Mouse (Mus musculus): ENCODE data around the gene Gm28051.
A peak's percentile ranks its signal among the peaks of the same experiment; 100 is the strongest.

Gene Gm28051

DNA sequence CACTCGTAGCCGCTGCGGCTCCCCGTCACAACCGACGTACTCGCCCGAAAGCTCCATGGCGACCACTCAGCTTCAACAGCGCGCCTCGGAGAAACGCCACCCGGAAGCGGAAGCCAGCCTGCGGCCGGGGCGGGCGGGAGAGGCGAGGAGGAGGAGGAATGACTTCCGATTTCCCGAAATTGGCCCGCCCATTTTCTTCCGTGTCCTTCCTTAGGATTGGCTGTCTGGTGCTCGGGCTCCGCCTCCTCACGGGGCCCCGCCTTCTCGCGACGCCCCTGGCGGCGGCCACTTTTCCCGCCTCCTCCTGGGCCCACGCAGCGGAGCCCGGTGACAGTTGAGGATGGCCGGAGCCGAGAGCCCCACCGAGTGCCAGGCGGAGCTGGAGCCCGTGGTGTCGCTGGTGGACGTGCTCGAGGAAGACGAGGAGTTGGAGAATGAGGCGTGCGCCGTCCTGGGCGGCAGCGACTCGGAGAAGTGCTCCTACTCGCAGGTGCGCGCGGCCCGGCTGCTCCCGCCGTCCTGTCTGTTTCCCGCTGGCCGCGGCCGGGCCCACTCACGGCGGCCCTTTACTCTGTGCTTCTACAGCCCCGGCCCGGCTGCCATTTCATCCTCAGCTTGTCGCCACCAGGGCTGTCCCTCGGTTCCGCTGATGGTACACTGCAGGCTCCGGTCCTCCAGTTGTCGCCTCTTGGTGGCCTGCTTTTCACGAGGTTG lies at the start of gene Gm28051, which contains the start of the genes Gon7 and Ubr7:
TSS of gene Gm28051 (minus strand) at position 77 of the 714 bp plus-strand sequence.
TSS of gene Gon7 (minus strand) at position 115 of the 714 bp plus-strand sequence.
TSS of gene Ubr7 (plus strand) at position 279 of the 714 bp plus-strand sequence.
- peak; percentile 97 for DNase-seq (ENCODE audit: low spot score)

DNA sequence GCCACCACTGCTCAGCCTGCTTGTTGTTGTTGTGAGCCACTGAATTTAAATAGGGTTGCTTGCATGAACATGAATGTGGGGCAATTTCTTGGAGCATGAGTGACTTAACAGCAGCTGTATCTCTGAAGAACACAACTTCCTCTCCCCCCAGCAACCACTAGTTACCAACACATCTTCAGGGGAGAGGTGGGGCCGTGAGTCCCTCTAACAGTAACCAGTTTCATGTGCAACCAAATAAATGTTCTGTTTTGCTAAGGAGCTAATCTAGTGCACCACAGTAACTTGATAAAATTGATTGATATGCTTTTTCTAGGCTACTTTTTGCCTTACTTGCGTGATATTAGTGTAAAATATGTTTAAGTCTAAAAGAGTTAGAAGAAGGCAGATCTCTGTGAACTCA lies 42.0 kb upstream of the Gm28051 start:
- no peak for DNase-seq (ENCODE audit: low spot score)

DNA sequence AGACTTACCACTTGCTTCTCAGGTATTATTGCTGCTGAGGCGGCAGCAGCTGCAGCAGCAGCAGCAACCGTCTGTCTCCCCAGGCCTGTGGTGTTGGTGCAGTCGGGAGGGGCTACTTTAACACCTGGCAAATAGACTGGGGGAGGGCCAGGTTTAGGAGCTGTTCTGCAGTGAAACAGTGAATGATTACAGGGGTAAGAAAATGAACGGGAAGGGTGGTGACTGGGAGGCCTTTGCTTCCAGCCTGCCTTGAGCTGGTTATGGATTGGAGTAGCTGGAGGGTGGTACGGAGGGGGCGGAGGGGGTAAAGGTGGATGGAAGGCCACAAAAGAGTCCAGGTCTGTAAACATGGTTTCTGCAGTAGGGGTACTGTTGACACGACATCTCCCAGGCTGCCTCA lies 30.4 kb upstream of the Gm28051 start:
- peak; percentile 69 for DNase-seq (ENCODE audit: low spot score)

- no peak for DNase-seq (ENCODE audit: low spot score)
Measured at GRCm38 (mm10) chr12:102785593-102785985, 28.0 kb upstream of the Gm28051 start.

DNA sequence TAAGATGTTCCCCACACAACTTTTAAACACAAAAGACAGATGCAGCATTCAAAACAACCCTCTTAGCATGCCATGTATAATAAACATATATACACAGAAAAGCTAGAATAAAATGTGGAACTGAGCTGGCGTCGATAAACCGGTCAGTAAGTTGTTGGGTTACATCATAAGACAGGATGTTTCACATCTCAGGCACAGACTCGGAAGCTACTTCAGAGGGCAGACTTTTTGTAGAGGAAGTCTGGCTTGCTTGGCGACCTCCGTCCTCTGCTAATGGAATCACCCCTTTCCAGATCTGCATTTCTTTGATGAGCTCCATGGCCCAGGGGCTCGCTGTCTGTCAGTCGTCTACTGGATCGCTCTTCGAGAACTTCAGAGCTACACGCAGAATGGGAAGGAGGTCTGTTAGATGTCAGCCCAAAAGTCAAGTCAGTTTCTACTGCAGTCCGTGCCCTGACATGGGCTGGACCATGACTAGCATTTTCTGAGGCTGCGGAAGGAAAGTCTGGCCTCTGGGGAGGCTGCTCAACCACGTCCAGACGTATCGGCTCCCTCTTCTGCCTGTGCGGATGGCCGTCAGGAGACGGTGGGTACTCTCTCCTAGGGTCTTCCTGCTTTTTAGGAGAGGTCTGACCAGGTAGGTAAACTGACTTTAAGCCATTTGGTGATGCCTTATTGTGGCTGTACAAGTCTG lies 27.5 kb upstream of the Gm28051 start:
- no peak for DNase-seq (ENCODE audit: low spot score)

DNA sequence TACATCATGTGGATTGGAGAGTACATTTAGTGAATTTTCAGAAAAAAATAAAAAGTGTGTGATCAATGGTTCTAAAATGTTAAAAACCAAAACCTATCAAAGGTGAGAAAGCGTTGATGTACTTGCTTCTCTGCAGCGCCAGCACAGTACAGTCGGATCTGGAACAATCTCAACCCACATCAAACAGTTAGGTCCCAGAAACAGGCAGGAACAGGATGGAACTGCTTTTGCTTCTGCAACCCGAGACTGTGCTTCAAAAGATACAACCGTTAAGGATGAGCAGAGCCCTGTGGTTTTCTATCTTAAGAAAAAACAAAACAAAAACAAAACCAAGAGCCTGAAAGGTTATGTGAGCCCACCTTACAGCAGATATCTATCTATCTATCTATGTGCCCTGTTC lies 25.3 kb upstream of the Gm28051 start:
- no peak for DNase-seq (ENCODE audit: low spot score)

DNA sequence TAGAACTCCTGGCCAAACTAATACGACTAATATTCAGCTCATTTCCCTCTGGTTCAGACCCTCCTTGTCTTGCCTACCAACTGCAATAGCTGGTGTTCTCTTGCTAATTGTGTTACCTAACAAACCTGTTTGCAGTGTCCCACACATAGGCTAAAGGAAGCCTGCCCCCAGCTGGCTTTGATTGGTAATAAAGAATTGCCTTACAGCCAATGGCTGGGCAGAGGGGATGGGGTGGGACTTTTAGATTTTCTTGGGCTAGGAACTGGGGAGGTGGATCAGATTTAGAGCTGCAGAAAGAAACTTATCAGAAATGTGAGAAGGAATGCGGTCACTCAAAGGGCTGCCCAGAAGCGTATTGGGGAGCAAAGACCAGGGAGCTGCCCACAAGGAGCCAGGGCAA lies 21.9 kb upstream of the Gm28051 start:
- no peak for DNase-seq (ENCODE audit: low spot score)

DNA sequence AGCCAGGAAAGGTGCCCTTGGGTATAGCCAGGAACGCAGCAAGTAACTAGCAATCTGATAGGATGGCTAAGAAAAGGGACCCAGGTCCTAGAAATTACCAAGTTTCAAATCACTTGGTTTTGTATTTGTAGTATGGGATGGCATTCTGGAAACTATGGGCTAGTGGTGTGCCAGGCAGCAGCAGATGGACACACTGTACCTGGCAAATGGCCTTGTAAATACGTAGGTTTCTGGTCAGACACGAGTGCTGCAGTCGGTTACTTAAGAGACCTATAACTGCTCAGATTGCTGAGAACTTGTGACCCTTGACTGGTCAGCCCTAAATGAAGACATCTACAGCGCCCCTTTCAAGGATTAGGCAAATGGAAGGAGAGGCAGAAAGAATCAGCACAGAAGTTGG lies 20.6 kb upstream of the Gm28051 start:
- DNase-seq (ENCODE audit: low spot score) = no peak

DNA sequence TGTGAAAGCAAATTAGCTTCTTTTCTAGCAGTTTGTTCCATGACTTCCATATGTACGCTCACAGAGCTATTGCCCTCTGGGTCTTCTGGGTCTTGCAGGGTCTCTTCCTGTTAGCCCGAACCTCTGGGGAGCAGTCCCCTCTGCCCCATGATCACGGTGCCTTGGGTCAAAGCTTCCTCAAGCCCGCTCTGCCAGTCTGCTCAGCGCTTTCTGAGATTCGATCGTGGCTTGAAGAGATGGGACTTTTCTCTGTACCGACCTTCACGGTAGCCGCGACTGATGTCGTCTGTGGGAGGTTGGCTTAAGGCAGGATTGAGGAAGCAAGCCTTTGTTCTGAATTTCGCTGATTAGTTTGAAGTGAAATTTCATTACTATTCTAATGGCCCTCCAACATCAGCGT lies 18.5 kb upstream of the Gm28051 start:
- DNase-seq (ENCODE audit: low spot score) = no peak

DNA sequence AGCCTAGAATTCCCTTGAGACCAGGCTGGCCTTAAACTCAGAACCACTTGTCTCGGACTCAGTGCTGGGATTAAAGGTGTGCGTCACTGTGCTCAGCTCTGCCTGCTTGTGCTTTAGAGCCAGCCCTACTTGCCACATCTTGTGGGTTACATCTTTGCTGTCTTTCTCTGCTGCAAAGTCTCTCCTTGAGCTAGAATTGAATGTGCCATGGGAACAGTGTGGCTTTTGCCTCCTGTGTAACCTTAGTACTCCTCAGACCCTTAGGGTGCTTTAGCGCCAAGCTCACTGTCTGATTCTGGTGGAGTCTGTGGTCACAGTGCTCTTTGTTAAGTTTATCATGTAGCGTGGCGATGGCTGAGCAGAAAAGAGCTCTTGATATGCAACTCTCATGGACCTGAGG lies 15.1 kb upstream of the Gm28051 start:
- no peak for DNase-seq (ENCODE audit: low spot score)

- DNase-seq (ENCODE audit: low spot score) = no peak
Measured at GRCm38 (mm10) chr12:102771601-102772000, 14.0 kb upstream of the Gm28051 start.

DNA sequence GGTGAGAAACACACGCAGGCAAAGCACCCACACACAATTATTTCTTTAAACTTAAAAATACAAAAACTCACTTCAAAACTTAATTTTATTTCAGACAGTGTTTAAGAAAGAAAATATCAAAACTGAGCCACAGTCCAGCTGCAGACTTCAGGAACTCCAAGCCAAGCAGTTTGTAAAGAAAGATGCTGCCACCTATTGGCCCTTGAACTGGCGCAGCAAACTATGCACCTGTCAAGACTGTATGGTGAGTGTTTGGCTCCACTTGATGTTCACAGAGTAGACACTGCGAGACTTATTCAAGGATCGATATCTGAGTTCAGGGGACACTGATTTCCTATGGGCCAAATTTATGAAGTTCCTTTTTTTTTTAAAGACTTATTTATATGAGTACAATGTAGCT lies 11.4 kb upstream of the Gm28051 start:
- no peak for DNase-seq (ENCODE audit: low spot score)

DNA sequence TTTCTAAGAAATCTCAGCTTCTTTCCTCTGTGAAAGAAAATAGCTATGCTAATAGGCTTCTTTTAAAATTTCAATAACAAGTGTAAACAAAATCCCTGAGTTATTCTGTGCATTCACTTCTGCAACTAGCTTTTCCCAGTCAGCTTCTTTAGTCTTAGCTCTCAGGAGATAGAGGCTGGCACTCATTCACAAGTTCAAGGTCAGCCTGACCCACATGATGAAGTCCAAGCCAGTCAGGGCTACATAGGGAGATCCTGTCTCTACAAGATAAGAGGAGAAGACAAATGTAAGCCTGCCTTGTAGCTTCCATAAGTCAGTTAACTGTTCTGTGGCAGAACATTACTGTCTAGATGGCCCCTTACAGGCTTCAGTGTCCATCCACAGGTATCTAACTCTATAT lies 6.1 kb upstream of the Gm28051 start:
- DNase-seq (ENCODE audit: low spot score) = no peak

- DNase-seq (ENCODE audit: low spot score) = no peak
Measured at GRCm38 (mm10) chr12:102761668-102762067, 4.1 kb upstream of the Gm28051 start.

GRCm38 (mm10) chr12:102758936-102759335 lies 1.4 kb upstream of the Gm28051 start:
- no peak for DNase-seq (ENCODE audit: low spot score)

- DNase-seq (ENCODE audit: low spot score) = no peak
Measured at GRCm38 (mm10) chr12:102758403-102758756, 815 bp upstream of the Gm28051 start, which contains the start of gene Gm20604. Gm20604 (minus strand) TSS chr12:102758672.

DNA sequence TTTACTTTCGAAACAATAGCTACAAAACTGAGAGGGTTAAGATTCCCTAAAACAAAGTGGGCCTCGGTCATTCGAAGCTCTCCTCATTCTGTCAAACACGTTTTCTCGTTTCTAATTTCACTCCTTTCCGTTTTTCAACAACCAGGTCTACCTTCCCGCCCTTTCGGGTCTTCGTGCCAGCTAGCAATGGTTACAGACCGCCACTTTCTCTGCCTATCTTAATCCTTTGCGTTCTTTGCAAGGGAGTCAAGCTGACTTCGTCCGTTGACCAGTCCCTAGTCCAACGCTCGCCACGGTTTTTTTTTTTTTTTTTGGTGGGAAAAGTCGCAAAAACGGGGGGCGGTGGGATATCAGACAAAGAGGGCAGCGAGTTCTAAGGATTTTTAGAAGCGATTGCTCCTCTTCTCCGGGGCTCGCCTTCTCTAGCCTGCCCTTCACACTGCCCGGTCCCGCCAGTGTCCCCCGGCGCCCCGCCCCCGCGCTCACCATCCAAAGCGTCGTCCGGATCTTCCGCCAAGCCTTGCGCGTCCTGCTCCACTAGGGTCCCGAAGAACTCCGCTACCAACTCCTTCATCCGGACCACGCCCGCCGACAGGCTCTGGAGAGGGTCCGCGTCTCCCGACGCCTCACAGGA lies 393 bp downstream of the Gm28051 start:
- DNase-seq (ENCODE audit: low spot score) = no peak

DNA sequence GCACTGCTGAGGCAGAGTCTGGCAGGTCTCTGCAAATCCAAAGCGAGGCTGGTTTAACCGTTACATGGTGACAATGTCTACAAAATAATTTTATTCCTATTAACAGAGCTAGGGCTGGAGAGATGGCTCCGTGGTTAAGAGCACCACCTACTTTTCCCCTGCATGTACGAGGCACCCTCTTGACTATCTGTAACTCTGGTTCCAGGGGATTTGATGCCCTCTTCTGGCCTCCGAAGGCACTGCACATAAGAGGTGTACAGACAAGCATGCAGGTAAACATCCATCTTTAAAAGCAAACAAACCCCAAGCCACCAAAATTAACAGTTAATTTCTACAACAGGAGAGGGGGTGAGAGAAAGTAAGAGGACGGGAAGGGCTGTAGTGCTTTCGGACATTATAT lies 1.3 kb downstream of the Gm28051 start:
- no peak for DNase-seq (ENCODE audit: low spot score)

DNA sequence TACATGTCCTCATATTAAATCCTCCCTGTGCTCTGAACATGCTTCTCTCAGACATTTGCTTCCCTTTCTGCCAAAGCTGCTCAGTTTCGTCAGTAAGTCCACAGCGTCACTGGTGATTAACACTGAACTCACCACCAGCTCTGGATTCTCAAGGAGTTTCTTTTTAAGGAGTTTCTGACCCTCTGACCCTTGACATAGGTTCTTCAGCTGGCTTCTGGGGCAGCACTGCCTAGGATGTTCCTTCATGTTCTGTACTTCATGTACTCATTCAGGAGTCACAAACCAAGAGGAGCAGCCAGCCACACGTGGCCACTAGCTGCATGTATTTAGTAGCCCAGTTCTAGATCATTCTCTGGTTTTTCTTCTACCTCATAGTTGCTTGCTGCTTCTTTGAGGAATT lies 9.3 kb downstream of the Gm28051 start:
- no peak for DNase-seq (ENCODE audit: low spot score)

GRCm38 (mm10) chr12:102744839-102745238 lies 12.7 kb downstream of the Gm28051 start:
- no peak for DNase-seq (ENCODE audit: low spot score)

- DNase-seq (ENCODE audit: low spot score) = peak; percentile 90
Measured at GRCm38 (mm10) chr12:102743589-102744574, 13.7 kb downstream of the Gm28051 start, which contains the start of the genes Moap1 and Tmem251. Moap1 (minus strand) TSS chr12:102743661. Tmem251 (plus strand) TSS chr12:102743762.

Measured in yolk sac, embryonic 10.5 days (tissue).